23 mouse cellular contexts compared by ENCODE assay signal in genomic region chr9:121143208-121143607, GRCm38 (mm10).
"Had no signal": no experiment of that assay in that cellular context is flagged by ENCODE, and none has a peak within 500 bp of the region (broad histone marks: within the 10 kb centered on the region; RNA-seq: fewer than 3 reads in every experiment).

No protein-coding gene starts in this region.

- ATAC-seq: intestine, postnatal 0 days had no signal

- H3K4me1 ChIP-seq: limb, embryonic 10.5 days; limb, embryonic 13.5 days; neural tube, embryonic 12.5 days; neural tube, embryonic 15.5 days had no signal

- H3K9ac ChIP-seq: limb, embryonic 13.5 days; neural tube, embryonic 12.5 days; neural tube, embryonic 15.5 days had no signal

- H3K27me3 ChIP-seq: limb, embryonic 13.5 days; neural tube, embryonic 12.5 days; neural tube, embryonic 15.5 days had no signal

- DNase-seq: kidney, adult 2 months; kidney, postnatal 25 days; layer of hippocampus, adult 9-11 months; layer of hippocampus, postnatal 36 days; lung, adult 2 months; lung, postnatal 14 days; lung, postnatal 4 days; midbrain, embryonic 14.5 days; right cerebral cortex, adult 18-20 months; right cerebral cortex, postnatal 14 days; right cerebral cortex, postnatal 4 days; thymus, adult 2 months; thymus, postnatal 14 days; thymus, postnatal 4 days had no signal

- H3K36me3 ChIP-seq: neural tube, embryonic 15.5 days had no signal

- H3K4me2 ChIP-seq: limb, embryonic 13.5 days; midbrain, embryonic 11.5 days; neural tube, embryonic 12.5 days; neural tube, embryonic 15.5 days had no signal

- H3K9me3 ChIP-seq: limb, embryonic 10.5 days; neural tube, embryonic 12.5 days; neural tube, embryonic 15.5 days had no signal

- H3K4me3 ChIP-seq: layer of hippocampus, adult 2 months; limb, embryonic 10.5 days; limb, embryonic 13.5 days; neural tube, embryonic 12.5 days; neural tube, embryonic 15.5 days had no signal

- H3K27ac ChIP-seq: kidney, postnatal 0 days; layer of hippocampus, adult 2 months; limb, embryonic 10.5 days; limb, embryonic 13.5 days; neural tube, embryonic 12.5 days; neural tube, embryonic 15.5 days; stomach, postnatal 0 days had no signal
